Mouse (Mus musculus) testis, postnatal 10 days (tissue): ENCODE measurements around the gene Mst1.

Experiments used
- DNase-seq: peaks from one replicate; pipeline ENCODE4 v3.0.0; 2021; ENCODE audit warnings: low spot score

Gene Mst1

DNA sequence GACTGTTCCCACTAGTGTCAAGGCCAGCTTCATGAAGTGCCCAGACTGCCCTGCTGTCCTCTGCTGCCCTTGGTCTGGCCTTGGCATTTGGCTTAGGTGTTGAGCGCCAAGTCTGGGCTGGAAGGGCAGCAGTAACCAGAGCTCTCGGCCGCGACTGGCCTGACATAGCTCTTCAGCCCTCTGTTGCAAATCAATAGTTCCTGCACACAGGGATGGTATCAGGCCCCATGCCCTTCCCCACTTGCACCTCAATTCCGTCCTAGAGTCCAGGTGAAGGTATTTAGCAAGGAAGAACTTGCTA, 23.0 kb upstream of the Mst1 start:
- peak; percentile 47 for DNase-seq

DNA sequence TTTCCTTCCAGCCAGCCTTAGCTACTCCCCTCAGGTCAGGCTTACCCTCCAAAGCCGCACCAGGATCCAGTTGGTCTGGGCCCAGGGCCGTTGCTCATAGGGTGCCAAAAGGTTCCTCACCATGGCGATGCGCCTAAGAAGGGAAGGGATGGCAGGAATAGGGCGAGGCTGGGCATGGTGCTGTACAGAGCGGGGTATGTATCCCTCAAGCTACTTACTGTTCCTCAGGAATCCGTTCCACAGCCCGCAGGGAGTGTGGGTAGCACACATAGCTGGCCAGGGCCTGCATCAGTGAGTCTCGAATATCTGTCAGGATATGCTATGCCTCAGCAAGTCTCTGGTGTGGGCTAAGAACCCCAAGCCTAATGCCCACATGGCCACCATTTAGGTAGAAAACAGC, 21.9 kb upstream of the Mst1 start:
- no peak for DNase-seq

DNA sequence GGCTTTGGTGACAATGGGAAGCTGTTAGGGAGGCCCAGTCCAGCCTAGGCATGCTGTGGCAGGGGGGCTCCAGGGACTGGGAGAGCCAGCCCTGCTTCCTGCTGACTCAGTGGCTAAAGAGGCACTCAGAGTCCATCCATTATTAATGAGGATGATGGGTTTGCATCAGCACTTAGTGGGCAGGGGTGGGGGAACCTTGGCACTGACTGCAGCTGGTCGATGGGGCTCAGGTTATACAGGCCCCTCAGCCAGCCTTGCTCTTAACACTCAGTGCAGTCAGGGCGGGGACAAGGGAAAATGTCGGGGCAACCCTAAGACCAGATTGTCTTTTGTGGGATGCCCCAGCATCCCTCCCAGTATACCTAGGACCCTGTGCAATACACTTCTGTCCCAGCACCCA, 18.1 kb upstream of the Mst1 start:
- DNase-seq: no peak

DNA sequence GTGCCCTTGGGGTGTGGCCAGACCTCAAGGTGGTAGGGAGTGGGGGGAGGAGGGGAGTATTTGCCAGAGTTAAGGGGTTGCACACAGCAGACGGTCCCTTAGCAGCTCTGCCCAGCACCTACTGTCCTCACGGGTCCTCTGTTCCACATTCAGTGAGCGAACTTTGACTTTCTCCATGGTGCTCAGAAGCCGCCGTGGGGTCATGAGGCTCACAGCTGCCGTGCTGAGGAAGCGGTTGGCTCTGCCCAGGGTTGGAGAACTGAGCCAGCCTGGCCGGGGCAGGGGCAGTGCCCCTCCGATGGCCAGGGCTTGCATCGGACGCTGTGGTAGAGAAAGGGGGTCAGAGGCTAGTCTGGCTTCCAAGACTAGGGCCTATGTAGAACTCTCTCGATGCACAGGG, 16.9 kb upstream of the Mst1 start:
- DNase-seq: no peak

DNA sequence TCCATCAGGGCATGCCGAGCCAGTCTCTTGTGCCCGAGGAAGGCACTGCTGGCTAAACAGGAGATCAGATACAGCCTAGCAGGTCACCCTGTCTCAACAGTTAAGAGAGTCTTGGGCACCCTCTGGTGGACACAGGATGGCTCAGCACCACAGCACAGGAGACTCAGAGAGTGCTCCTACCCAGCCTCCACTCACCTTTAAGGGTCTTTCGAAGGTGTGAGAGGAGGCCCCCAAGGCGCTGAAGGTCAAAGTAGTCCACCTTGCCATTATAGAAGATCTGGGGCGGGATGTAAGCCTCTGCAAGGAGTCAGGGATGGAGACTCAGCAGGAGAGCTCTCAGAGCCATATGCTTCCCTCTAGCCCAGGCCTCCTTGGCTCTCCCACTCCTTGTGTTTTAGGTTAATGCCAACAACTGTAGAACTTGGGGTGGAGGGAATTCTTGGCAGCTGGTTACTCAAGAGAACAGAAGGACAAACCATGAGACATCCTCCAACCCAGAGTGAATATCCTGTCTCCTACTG, 14.7 kb upstream of the Mst1 start:
- peak; percentile 75 for DNase-seq

DNA sequence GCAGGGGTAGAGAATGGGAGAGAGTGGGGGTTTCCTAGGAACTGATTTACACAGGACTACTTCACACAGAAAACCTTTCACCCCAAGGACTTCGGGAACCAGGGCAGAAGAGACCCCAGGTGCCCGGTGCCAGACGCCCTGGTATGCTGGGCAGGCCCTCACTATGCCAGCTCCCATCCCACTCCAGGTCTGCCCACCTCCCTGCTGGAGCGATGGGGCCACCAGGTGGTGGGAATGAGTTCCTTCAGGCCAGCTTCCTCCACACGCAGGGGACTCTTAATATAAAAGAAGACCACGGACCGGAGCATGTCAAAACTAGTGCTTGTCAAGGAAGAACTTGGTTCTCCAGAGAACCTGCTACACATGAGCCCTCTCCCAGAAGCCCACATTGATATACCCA, 13.0 kb upstream of the Mst1 start:
- DNase-seq: no peak

DNA sequence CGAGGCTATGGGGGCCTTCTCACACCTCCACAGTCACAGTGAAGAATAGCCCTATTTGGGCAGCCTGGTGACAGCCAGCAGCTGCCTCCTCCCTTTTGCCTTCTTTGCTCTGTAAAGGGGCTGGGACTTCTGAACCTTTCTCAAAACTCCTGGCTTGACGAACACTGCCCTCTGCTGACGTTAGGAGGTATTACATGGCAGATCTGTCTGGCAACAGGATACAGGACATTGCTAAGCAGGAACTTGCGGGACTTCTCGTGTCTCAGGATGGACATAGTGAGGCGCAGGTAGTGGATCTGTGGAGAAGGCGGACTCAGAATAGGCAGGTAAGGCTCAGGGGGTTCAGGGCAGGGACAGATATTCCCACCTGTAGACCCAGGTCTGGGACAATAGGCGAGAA, 12.3 kb upstream of the Mst1 start:
- DNase-seq: peak; percentile 90

DNA sequence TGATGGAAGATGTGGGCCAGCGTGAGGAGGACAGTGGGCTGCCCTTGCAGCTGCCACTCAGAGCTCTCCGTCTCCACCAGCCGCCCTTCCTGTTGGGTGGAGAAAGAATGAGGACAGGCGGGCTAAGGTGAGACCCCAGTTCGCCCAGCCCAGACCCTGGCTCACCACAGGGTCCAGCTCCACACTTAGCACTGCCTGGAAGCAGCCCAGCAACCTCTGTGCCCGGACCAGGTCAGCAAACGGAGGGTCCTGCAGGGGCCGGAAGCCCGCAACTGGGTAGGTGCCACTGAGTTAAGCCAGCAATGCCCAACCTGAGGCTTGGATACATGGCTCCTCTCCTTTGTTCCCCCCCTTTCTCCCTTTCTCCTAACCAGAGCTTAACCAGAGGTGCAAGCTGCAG, 11.2 kb upstream of the Mst1 start:
- no peak for DNase-seq

DNA sequence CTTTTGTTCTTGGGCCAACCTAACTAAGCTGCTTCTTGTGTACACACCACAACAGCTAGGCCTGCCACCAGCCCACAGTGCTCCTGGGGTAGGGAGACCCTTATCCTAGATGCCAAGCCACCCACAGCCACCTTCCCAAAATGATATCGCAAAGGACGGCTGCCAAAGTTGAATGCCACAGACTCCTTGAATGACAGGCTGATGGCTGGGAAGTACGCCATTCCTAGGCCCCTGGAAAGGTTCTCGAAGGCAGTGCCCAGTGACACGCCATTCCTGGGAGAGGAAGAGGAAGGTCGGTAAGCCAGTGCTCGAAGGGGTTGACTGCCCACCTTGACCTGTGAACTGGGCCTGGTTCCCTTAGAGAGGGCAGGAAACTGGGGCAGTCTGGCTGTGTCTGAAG, 10.7 kb upstream of the Mst1 start:
- no peak for DNase-seq

DNA sequence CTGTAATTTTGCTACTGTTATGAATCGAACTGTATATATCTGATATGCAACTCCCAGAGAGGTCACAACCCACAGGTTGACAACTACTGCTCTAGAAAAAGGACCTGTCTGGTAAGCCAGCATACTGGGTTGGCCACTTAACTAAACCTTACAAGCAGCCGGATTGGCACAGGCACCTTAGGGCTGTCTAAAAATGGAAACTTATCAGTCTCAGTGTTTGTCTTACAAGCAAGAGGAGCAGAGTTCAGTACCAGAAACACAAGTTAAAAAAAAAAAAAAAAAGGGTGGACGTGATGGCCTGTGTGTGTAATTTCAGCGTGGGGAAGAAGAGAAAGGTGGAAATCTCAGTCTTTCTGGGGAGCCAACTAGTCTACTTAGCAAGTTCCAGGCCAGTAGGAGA, 8.4 kb upstream of the Mst1 start:
- DNase-seq: no peak

DNA sequence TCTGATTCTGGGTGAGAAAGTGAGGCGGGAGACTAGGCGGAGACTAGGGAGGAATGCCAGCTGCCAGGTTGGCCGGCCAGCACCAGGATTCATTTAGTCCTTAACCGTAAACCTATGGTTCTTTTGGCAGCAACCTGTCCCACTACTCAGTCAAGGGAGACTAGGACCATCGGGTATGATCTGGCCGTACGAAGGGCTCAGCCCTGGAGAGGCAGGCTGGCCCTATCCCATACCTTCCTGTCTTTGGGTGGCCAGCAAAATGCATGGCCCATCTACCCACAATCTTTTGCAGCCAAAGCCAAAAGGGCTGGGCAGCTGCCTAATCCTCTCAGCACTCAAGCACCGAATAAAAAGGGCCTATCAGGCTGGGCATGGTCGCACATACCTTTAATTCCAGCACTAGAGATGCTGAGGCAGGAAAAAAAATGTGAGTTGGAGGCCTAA, 7.7 kb upstream of the Mst1 start:
- no peak for DNase-seq

DNA sequence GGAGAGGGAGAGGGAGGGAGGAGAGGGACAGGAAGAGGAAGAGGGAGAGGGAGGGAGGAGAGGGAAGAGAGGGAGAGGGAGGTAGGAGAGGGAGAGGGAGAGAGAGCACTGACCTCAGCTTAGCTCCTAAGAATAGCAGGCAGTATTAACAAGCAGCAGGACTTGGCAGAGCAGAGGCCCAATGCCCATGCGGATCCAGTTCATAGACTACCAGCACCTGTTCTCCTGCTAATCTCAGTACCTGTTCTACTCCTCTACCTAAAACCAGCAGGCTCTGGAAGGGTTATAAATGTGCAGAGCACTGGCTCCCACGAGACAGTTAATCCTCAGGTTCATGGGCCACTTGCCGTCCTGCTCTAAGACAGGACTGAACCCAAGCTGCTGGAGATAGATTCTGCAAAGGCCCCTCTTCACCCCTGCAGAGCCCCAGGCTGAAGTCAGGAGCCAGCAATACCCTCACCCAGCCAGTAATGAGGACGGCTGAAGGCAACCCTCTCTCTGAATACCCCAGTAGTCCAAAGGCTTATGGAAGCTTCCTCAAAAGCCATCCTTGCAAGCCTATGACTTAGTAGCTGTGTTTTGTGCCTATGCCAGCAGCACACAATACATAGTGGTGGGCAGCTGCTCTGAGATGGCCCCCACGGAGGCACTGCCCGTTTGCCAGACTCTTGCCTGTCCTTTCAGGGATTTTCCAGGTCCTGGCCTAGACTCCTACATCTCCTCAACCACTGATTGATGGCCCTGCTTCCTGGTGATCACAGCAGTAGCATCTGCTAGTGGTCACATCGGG, 6.9 kb upstream of the Mst1 start:
- no peak for DNase-seq

DNA sequence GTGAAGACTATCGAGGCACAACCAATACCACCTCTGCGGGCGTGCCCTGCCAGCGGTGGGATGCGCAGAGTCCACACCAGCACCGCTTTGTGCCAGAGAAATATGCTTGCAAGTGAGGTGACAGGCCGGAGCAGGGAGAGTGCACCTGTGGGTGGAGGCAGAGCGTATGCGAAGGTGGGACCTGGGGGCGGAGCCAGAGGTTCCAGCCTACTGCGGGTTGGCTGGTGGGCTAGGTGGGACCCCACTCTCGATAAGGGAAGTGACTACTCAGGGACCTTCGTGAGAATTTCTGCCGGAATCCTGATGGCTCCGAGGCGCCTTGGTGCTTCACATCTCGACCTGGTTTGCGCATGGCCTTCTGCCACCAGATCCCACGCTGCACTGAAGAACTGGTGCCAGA, 2.3 kb downstream of the Mst1 start:
- no peak for DNase-seq

DNA sequence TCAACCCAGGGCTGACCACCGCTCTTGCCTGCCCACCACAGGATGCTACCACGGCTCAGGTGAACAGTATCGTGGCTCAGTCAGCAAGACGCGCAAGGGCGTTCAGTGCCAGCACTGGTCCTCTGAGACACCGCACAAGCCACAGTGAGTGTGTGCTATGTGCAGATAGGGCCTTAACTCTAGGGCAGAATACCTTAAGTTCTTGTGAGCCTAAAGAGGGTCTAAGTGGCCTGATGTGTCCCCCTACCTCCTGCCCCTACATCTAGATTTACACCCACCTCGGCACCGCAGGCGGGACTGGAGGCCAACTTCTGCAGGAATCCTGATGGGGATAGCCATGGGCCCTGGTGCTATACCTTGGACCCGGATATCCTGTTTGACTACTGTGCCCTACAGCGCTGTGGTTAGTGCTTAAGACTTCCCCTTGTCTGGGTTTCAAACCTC, 2.8 kb downstream of the Mst1 start, which contains the start of gene Rnf123:
Rnf123 (minus strand) TSS at position 359 of the 444 bp plus-strand sequence.
- no peak for DNase-seq

DNA sequence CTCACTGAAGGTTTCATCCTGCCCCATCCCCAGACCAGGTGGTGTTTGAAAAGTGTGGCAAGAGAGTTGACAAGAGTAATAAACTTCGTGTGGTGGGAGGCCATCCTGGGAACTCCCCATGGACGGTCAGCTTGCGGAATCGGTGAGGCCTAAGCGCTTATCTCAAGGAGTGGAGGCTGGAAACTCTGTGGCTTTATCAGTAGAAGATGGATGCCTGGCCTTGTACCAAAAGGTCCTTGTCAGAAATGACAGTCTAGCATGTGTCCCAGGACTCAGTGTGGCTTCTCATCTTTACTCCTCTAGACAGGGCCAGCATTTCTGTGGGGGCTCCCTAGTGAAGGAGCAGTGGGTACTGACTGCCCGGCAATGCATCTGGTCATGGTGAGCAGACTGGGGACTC, 3.3 kb downstream of the Mst1 start:
- DNase-seq: no peak

DNA sequence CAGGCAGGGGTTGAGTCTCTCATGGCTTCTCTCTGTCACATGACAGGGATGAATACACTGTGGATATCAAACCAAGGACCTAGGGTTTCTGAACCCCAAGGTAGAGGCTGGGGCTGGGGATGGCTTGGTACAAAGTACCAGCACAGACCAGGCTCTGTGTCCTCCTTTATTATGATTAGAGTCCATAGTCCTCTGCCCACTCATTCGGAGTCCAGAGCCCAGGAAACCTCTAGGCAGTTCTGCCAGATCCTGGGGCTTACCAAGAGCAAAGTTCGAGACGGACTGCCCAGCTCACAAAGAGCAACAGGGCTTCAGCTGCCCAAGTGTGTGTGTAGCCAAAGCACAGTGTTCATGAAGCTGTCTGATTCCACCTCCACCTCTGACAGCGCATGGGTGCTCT, 5.0 kb downstream of the Mst1 start:
- DNase-seq: no peak

DNA sequence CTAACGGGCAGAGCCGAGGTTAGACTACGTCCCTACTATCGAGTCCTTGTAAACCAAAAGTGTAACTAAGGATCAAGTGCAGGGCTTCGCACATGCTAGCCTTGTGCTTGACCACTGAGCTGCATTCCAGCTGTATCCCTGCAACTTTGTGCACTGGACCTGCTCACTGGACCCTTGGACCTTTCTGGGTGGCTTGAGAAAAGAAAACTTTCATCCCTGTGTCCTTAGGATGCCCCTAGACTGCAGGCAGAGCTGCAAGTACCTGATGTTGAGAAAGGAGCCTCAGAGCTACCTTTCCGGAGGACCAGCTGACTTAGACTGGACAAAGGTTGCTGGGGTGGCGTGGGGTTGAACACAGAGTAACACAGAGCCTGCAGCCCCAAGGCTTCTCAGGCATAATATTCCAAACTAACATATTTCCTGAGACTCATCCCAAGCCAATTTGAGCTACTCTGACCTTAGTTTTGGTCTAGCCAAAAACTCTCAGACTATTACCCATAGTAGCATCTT, 10.4 kb downstream of the Mst1 start:
- DNase-seq: no peak

DNA sequence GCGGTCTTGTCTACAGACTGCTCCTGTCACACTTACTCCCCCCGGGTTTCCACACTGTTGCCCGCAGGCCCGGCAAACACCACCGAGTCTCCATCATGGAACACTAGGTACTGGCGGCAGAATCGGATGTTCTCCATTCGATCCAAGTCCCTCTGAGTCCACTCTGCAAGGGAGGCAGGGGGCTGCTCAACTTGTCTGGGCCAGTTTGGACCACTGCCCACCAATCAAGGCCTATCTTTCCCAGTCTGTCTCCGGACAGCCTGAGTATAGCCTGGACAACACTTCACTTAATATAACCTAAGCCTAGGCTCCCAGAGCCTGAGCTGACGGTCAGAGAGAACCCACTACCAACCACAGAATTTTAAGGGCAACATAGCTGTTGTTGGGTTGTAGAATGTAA, 13.3 kb downstream of the Mst1 start:
- DNase-seq: peak; percentile 54

DNA sequence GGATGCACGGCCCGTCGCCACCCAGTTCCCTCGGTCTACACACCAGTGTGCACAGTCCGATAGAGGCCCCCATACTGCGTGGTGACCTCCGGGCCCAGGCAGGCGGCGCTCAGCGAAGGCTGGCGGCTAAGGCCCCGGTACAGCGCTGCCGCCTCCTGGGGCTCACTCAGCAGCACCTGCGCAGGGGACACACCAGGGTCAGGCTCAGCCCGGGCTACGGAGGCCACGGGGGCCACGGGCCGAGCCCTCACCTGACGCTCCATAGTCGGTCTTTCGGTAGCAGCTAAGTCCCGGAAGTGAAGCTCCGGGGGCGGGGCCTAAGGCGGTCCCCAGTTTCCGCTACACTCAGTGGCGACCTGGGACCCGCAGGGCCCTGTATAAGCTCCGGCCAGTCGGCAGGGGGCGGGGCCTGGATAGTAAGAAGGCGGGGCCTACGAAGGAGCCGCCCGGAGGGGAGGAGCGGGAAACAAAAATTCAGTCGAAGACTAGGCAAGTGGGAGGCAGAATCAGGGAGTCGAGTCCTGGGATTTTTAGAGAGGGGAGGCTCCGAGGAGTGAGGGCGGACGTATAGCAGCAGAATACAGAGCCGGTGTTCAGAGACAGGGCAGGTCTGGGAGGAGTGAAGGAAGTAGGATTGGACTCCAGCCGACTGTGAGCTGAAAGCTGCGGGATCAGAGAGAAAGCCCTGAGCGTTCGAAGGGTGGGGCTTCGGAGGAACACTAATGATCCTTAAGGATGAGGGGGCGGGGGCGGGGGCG, 14.1 kb downstream of the Mst1 start, which contains the start of gene Apeh:
Apeh (minus strand) TSS at position 423 of the 758 bp plus-strand sequence.
- DNase-seq: peak; percentile 98

DNA sequence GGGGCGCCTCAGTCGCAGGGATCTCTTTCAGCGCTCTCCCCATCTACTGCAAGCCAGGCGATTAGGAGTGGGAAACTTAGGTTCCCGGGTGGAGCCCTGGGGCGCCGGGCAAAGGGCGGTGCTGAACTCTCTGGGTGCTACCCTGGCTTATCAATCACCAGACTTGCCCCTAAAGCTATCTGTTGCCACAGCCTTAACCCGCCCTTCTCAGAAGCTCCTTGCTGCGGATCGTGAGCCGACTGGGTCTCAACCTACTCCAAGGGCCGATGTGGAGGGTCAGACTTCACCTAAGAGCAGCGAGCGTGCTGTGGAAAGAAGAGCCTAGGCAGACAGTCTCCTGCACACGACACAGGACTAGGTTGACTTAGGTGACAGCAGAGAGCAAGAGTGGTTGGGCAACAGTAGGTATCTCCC, 14.8 kb downstream of the Mst1 start:
- DNase-seq: no peak

DNA sequence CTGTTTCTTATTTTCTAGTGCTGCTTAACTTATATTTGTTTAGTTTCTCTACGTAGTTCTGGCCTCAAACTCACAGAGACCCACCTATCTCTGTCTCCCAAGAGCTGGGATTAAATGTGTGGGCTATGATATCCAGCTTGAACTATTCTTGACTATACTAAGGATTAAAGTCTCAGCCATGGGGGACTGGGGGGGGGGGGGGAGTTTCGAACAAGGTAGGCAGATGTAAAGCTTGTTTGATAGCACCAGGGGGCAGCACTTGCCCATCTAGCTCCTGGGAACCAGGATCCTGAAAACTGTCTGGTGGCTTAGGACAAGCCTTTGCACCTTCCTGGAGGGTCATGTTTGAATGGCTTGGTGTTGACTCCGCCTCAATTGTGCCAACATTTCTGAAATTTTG, 15.3 kb downstream of the Mst1 start:
- DNase-seq: peak; percentile 79

DNA sequence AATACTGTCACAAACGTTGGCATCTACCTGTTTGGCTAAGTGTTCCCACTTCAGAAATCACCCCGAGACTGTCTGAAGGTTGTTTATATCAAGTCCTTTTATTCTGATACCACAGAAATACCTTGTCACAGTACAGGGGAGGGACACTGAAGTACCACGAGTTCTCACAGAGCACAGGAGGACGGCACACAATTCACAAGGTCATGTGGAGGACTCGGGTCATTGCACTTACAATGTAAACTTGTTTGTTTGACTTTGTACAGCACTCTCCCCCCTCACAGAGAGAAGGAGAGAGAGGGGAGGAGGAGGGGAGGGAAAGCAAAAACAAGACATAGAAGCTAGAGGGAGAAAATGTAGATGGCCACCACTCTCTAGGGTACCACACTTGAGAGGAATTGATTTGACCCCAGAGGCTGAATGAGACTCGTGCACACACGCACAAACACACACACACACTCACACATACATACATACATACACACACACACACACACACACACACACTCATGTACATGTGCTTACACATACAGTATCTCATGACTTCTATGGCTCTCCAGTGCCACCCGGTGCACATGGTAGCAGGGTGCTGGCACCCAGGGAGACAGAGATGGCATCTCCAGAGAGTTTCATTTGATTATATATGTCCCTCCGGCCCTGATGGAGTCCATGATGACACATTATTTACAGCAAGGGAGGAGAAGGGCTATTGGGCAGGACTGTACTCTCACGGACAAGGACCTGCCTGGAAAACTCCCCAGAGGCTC, 15.9 kb downstream of the Mst1 start:
- no peak for DNase-seq
